Mouse (Mus musculus): ENCODE results near the gene Cers3.
A peak's percentile ranks its signal among the peaks of the same experiment; 100 is the strongest.

The Cers3 gene

GRCm38 (mm10) chr7:66789860-66790748 is 46.8 kb downstream of the Cers3 start:
- H3K36me3 ChIP-seq (ENCODE audit: insufficient read depth, low read length): no peaks in the 10 kb centered on the region
- TF ChIP-seq NANOG (IDR thresholded peaks at IDR 0.05; ENCODE audit: borderline replicate concordance, low read length) (no peak), CTCF (conservative IDR thresholded peaks at IDR 0.05; ENCODE audit: low read length) (no peak), POU5F1 (IDR thresholded peaks at IDR 0.05; ENCODE audit: borderline replicate concordance, low read length) (no peak)
- peaks cover 27% of the 10 kb centered on the region for H3K4me1 ChIP-seq (replicated peaks; ENCODE audit: low read depth, low read length)

GRCm38 (mm10) chr7:66791022-66791421 is 47.7 kb downstream of the Cers3 start:
- Histone ChIP-seq H3K36me3 (ENCODE audit: insufficient read depth, low read length) (no peaks in the 10 kb centered on the region), H3K9me3 (ENCODE audit: low read length) (no peaks in the 10 kb centered on the region), H3K27me3 (ENCODE audit: insufficient read depth, low read length) (no peaks in the 10 kb centered on the region), H3K4me1 (replicated peaks; ENCODE audit: low read depth, low read length) (peaks cover 27% of the 10 kb centered on the region), H3K4me3 (replicated peaks; ENCODE audit: low read length) (no peak overlapping the region)
- TF ChIP-seq CTCF (conservative IDR thresholded peaks at IDR 0.05; ENCODE audit: low read length): no peak
- TF ChIP-seq POU5F1 (IDR thresholded peaks at IDR 0.05; ENCODE audit: borderline replicate concordance, low read length): no peak
- no peak for TF ChIP-seq NANOG (IDR thresholded peaks at IDR 0.05; ENCODE audit: borderline replicate concordance, low read length)

More at GRCm38 (mm10) chr7:66789860-66790748, 46.8 kb downstream of the Cers3 start:
- H3K4me3 ChIP-seq (replicated peaks; ENCODE audit: low read length): 0 out of 2 replicates have a peak overlapping the region, but pooled peaks have one; percentile 13
- no peaks in the 10 kb centered on the region for H3K9me3 ChIP-seq (ENCODE audit: low read length)
- H3K27me3 ChIP-seq (ENCODE audit: insufficient read depth, low read length): no peaks in the 10 kb centered on the region

GRCm38 (mm10) chr7:66796909-66797308 is 53.6 kb downstream of the Cers3 start:
- Histone ChIP-seq H3K9me3 (ENCODE audit: low read length) (no peaks in the 10 kb centered on the region), H3K4me3 (replicated peaks; ENCODE audit: low read length) (no peak overlapping the region), H3K27me3 (ENCODE audit: insufficient read depth, low read length) (no peaks in the 10 kb centered on the region)

GRCm38 (mm10) chr7:66797345-66797744 is 54.0 kb downstream of the Cers3 start:
- TF ChIP-seq CTCF (conservative IDR thresholded peaks at IDR 0.05; ENCODE audit: low read length) (no peak), POU5F1 (IDR thresholded peaks at IDR 0.05; ENCODE audit: borderline replicate concordance, low read length) (no peak), NANOG (IDR thresholded peaks at IDR 0.05; ENCODE audit: borderline replicate concordance, low read length) (no peak)

More at GRCm38 (mm10) chr7:66796909-66797308, 53.6 kb downstream of the Cers3 start:
- Histone ChIP-seq H3K36me3 (ENCODE audit: insufficient read depth, low read length) (no peaks in the 10 kb centered on the region), H3K4me1 (replicated peaks; ENCODE audit: low read depth, low read length) (no peaks in the 10 kb centered on the region)
- no peak for TF ChIP-seq NANOG (IDR thresholded peaks at IDR 0.05; ENCODE audit: borderline replicate concordance, low read length)
- no peak for TF ChIP-seq CTCF (conservative IDR thresholded peaks at IDR 0.05; ENCODE audit: low read length)
- TF ChIP-seq POU5F1 (IDR thresholded peaks at IDR 0.05; ENCODE audit: borderline replicate concordance, low read length): no peak

GRCm38 (mm10) chr7:66798826-66799225 is 55.5 kb downstream of the Cers3 start:
- no peak for TF ChIP-seq NANOG (IDR thresholded peaks at IDR 0.05; ENCODE audit: borderline replicate concordance, low read length)
- no peak for TF ChIP-seq POU5F1 (IDR thresholded peaks at IDR 0.05; ENCODE audit: borderline replicate concordance, low read length)
- TF ChIP-seq CTCF (conservative IDR thresholded peaks at IDR 0.05; ENCODE audit: low read length): no peak
- Histone ChIP-seq H3K36me3 (ENCODE audit: insufficient read depth, low read length) (no peaks in the 10 kb centered on the region), H3K27me3 (ENCODE audit: insufficient read depth, low read length) (no peaks in the 10 kb centered on the region), H3K4me3 (replicated peaks; ENCODE audit: low read length) (no peak overlapping the region), H3K4me1 (replicated peaks; ENCODE audit: low read depth, low read length) (no peaks in the 10 kb centered on the region), H3K9me3 (ENCODE audit: low read length) (no peaks in the 10 kb centered on the region)

More at GRCm38 (mm10) chr7:66797345-66797744, 54.0 kb downstream of the Cers3 start:
- Histone ChIP-seq H3K4me1 (replicated peaks; ENCODE audit: low read depth, low read length) (no peaks in the 10 kb centered on the region), H3K27me3 (ENCODE audit: insufficient read depth, low read length) (no peaks in the 10 kb centered on the region), H3K4me3 (replicated peaks; ENCODE audit: low read length) (no peak overlapping the region), H3K9me3 (ENCODE audit: low read length) (no peaks in the 10 kb centered on the region), H3K36me3 (ENCODE audit: insufficient read depth, low read length) (no peaks in the 10 kb centered on the region)

DNA sequence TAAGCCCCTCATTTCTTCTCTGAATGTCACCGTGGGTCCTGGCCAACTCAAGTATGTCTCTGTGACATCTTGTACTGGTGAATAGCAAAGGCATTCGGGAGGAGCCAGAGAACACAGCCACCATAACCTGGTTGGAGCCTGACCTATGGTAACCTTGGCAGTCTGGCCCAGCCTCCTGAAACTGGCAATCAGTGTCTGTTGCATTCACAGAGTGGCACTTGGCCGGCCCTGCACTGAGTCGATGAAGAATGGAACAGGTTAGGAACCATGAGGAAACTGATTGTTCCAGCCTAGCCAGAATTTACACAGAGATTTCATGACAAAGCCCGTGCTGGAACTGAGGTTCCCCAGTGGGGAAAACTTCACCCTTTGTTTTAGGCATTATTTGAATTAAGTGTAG is 57.5 kb downstream of the Cers3 start:
- no peak overlapping the region for H3K4me3 ChIP-seq (replicated peaks; ENCODE audit: low read length)

DNA sequence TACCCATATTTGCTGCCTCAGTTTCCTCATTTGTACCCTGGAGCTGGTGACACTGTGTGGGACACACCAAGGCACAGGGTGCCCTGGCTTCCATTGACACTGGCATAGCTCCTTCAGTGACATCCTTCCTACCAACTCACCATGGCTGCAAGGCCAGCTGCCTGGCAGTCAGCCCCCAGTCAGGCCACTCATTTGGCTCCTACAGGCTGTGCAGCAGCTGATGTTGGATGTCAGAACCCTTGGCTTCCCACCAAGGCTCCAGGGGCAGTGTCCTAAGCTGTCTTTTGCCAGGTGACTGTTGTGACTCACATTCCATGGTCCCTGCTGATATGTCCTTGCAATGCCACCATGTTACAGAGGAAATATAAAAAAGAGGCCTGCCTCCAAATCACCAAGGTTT is 58.5 kb downstream of the Cers3 start:
- Histone ChIP-seq H3K9me3 (ENCODE audit: low read length) (no peaks in the 10 kb centered on the region), H3K4me3 (replicated peaks; ENCODE audit: low read length) (no peak overlapping the region), H3K36me3 (ENCODE audit: insufficient read depth, low read length) (no peaks in the 10 kb centered on the region), H3K4me1 (replicated peaks; ENCODE audit: low read depth, low read length) (no peaks in the 10 kb centered on the region), H3K27me3 (ENCODE audit: insufficient read depth, low read length) (no peaks in the 10 kb centered on the region)
- TF ChIP-seq POU5F1 (IDR thresholded peaks at IDR 0.05; ENCODE audit: borderline replicate concordance, low read length): no peak
- TF ChIP-seq CTCF (conservative IDR thresholded peaks at IDR 0.05; ENCODE audit: low read length): no peak
- no peak for TF ChIP-seq NANOG (IDR thresholded peaks at IDR 0.05; ENCODE audit: borderline replicate concordance, low read length)

More for the DNA sequence above, 57.5 kb downstream of the Cers3 start:
- TF ChIP-seq POU5F1 (IDR thresholded peaks at IDR 0.05; ENCODE audit: borderline replicate concordance, low read length) (no peak), NANOG (IDR thresholded peaks at IDR 0.05; ENCODE audit: borderline replicate concordance, low read length) (no peak), CTCF (conservative IDR thresholded peaks at IDR 0.05; ENCODE audit: low read length) (no peak)
- Histone ChIP-seq H3K27me3 (ENCODE audit: insufficient read depth, low read length) (no peaks in the 10 kb centered on the region), H3K9me3 (ENCODE audit: low read length) (no peaks in the 10 kb centered on the region), H3K4me1 (replicated peaks; ENCODE audit: low read depth, low read length) (no peaks in the 10 kb centered on the region), H3K36me3 (ENCODE audit: insufficient read depth, low read length) (no peaks in the 10 kb centered on the region)

- Histone ChIP-seq H3K4me1 (replicated peaks; ENCODE audit: low read depth, low read length) (no peaks in the 10 kb centered on the region), H3K36me3 (ENCODE audit: insufficient read depth, low read length) (no peaks in the 10 kb centered on the region), H3K4me3 (replicated peaks; ENCODE audit: low read length) (no peak overlapping the region), H3K9me3 (ENCODE audit: low read length) (no peaks in the 10 kb centered on the region), H3K27me3 (ENCODE audit: insufficient read depth, low read length) (no peaks in the 10 kb centered on the region)
- TF ChIP-seq POU5F1 (IDR thresholded peaks at IDR 0.05; ENCODE audit: borderline replicate concordance, low read length) (no peak), NANOG (IDR thresholded peaks at IDR 0.05; ENCODE audit: borderline replicate concordance, low read length) (no peak), CTCF (conservative IDR thresholded peaks at IDR 0.05; ENCODE audit: low read length) (no peak)
Observed at GRCm38 (mm10) chr7:66803798-66804197, 60.5 kb downstream of the Cers3 start.
